Mouse (Mus musculus): ENCODE measurements at regions not wholly inside any gene's neighbourhood (a gene's known extent, or its start where the extent isn't known, plus 50 kb on each side); places are given as distances from the start of the nearest gene placed in this dataset.
"Not testable (repeated sequence)": the region's sequence is repeated elsewhere in the genome, so short reads cannot be mapped to it uniquely, and the experiment has no call there.

- DNase-seq: no peak
Measured at GRCm38 (mm10) chr19:18025877-18026276, 188.4 kb upstream of the Pcsk5 start.

GRCm38 (mm10) chr19:18020351-18020750, 182.9 kb upstream of the Pcsk5 start:
- DNase-seq: no peak

- no peak for DNase-seq
Measured at GRCm38 (mm10) chr19:18015371-18015770, 177.9 kb upstream of the Pcsk5 start.

DNA sequence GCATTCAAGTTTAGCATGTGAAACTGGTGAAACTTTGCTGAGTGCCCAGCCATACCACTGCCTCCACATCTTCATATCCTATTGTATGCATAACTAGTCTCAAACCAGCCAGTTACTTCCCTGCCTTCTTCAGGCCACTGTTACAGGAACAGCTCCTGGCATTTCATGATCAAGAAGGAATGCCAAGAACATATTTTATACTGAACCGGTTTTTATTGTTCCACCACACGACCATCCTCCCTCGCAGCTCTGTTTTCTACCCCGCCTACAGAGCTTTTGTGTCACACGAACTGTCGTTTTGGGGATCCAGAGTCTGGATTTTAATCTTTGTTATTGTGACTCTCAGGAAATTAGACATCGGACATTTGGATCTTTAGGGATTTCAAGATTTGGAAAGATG, 174.6 kb upstream of the Pcsk5 start:
- no peak for DNase-seq

DNA sequence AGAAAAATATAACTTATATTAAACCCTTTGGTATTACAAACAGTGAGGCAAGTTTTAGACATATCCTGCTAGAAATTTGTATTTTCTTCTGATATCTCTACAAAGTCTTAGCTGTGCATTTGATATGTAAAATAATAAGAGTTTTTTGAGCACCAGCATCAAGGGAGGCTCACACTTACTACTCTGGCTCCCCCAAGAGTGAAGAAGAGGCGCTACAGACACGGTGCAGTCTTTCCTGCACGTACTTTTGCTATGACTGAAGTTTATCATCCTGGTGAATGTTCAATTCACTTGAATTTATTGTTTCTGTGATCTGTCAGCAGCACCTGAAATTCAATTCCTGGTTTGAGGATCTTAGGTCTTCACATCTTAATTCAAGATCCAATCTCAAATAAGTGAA, 160.1 kb upstream of the Pcsk5 start:
- no peak for DNase-seq

- DNase-seq: no peak
Measured at GRCm38 (mm10) chr19:17983416-17983815, 146.0 kb upstream of the Pcsk5 start.

GRCm38 (mm10) chr19:17965566-17965965, 128.1 kb upstream of the Pcsk5 start:
- DNase-seq: no peak

GRCm38 (mm10) chr19:17958440-17958839, 121.0 kb upstream of the Pcsk5 start:
- DNase-seq: no peak

DNA sequence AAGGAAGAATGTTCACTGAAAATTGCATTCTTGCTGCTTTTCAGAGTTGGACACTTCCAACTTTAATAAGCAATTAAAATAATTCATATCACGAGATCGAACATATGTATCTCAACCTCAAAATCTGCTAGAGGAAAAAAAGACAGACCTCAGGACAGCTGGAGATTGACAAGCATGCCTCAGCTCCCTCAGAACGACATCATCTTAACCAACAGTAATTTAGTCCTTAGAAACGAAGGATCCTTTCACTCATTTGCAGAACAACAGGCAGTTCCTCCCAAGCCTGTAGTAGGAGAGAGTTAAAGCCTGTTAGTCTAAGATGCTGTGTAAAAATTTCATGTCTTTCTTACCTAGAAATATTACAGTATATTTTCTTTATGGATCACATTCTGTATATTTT, 95.2 kb upstream of the Pcsk5 start:
- DNase-seq: no peak

DNA sequence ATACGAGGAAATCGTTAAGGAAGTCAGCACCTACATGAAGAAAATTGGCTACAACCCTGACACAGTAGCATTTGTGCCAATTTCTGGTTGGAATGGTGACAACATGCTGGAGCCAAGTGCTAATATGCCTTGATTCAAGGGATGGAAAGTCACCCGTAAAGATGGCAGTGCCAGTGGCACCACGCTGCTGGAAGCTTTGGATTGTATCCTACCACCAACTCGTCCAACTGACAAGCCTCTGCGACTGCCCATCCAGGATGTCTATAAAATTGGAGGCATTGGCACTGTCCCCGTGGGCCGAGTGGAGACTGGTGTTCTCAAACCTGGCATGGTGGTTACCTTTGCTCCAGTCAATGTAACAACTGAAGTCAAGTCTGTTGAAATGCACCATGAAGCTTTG, 89.7 kb upstream of the Pcsk5 start:
- DNase-seq: not testable (repeated sequence)

- DNase-seq: no peak
Measured at GRCm38 (mm10) chr19:17907579-17907978, 70.1 kb upstream of the Pcsk5 start.

GRCm38 (mm10) chr19:17904120-17904519, 66.7 kb upstream of the Pcsk5 start:
- DNase-seq: no peak

DNA sequence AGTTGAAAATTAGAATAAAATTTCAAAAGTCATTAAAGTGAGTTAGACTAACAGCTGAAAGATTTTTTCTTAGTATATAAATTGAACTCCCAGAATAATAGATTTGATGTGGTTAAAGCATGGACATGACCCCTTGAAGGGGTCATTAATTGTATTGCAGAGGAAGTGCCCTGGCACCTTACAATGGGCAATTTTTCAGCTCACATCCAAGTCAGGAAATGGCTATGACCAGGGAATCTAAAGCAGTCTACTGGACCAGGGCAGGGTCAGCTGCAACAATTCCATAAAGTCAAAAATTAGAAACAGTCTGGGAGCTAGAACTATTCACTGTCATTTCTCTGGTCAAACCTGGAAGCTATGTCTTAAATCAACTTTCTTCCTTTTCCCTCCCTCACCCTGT, 55.2 kb upstream of the Pcsk5 start:
- DNase-seq: no peak

Small RNAs in the stretch of these regions (microRNA-seq; reads per million reads assigned to microRNA genes)
- 0 reads per million in 2 experiments for gene Gm23061 (ENCODE audit: borderline replicate concordance in 2 of 2)
